Comparison of ENCODE assay signal across 17 mouse cellular contexts in genomic region chr12:25623449-25623848, GRCm38 (mm10).
DNase-seq lines count a peak whose midpoint lies in the region.
"Had no signal": no experiment of that assay in that cellular context is flagged by ENCODE, and none has a peak within 500 bp of the region (broad histone marks: within the 10 kb centered on the region; RNA-seq: fewer than 3 reads in every experiment).

No protein-coding gene starts in this region.

- no peaks in the 10 kb centered on the region for H3K36me3 ChIP-seq in midbrain, embryonic 10.5 days
- H3K36me3 ChIP-seq: embryonic facial prominence, embryonic 12.5 days; heart, embryonic 12.5 days; hindbrain, embryonic 10.5 days had no signal

- H3K27me3 ChIP-seq in midbrain, embryonic 10.5 days (ENCODE audit: low read depth, poor library complexity, severe bottlenecking) = no peaks in the 10 kb centered on the region
- H3K27me3 ChIP-seq: embryonic facial prominence, embryonic 12.5 days; heart, embryonic 12.5 days had no signal

- no peak overlapping the region for H3K27ac ChIP-seq in midbrain, embryonic 10.5 days (replicated peaks)
- H3K27ac ChIP-seq: embryonic facial prominence, embryonic 12.5 days; hindbrain, embryonic 10.5 days; hindbrain, embryonic 14.5 days had no signal

- H3K4me3 ChIP-seq in midbrain, embryonic 10.5 days = no peak overlapping the region
- H3K4me3 ChIP-seq: embryonic facial prominence, embryonic 12.5 days; heart, embryonic 12.5 days; hindbrain, embryonic 10.5 days had no signal

- peaks cover 6% of the 10 kb centered on the region; the same call in 1 of the 2 replicates for H3K4me1 ChIP-seq in midbrain, embryonic 10.5 days
- H3K4me1 ChIP-seq: embryonic facial prominence, embryonic 12.5 days; hindbrain, embryonic 10.5 days had no signal

- H3K9me3 ChIP-seq in midbrain, embryonic 10.5 days (replicated peaks) = no peaks in the 10 kb centered on the region
- H3K9me3 ChIP-seq: embryonic facial prominence, embryonic 12.5 days; heart, embryonic 12.5 days; hindbrain, embryonic 10.5 days had no signal

- 93% methylated on average over 2 of the region's 2 CpGs for WGBS in midbrain, embryonic 10.5 days

- peak; percentile 21 for DNase-seq in layer of hippocampus, adult 11-12 months (ENCODE audit: low spot score)
- no peak for DNase-seq in layer of hippocampus, adult 9-10 months (ENCODE audit: low spot score)
- peak; percentile 12 to 57 for DNase-seq in left cerebral cortex, postnatal 25 days (ENCODE audit: low spot score in 2 of 2)
- DNase-seq in left cerebral cortex, postnatal 10 days (ENCODE audit: extremely low spot score in 1 of 2, low spot score in 2 of 2) = no peak
- peak; percentile 17 to 22 for DNase-seq in layer of hippocampus, postnatal 14 days (ENCODE audit: low spot score in 2 of 2)
- DNase-seq in midbrain, embryonic 10.5 days (ENCODE audit: low spot score) = no peak
- DNase-seq: adrenal gland, adult 2 months; adrenal gland, postnatal 25 days; cerebellum, adult 2 months; cerebellum, postnatal 14 days; embryo, embryonic 11 days; gastrocnemius, postnatal 36 days; heart, adult 18-20 months had no signal

- intact Hi-C loops in left cerebral cortex, postnatal 25 days (cut with DNase I) = no loop called here
- intact Hi-C loops in left cerebral cortex, postnatal 10 days (cut with DNase I) = loop anchor here (10.0 kb wide), 1 partner anchor 529 kb away; the partner anchor contains the start of gene Id2

Comparison
In these comparisons a context has a peak if more than half of its experiments do, and no peak if none do; other contexts are left out.
1. DNase-seq: peak in layer of hippocampus, adult 11-12 months (single experiment), left cerebral cortex, postnatal 25 days (2 of 2) and layer of hippocampus, postnatal 14 days (2 of 2); none in layer of hippocampus, adult 9-10 months (single experiment), left cerebral cortex, postnatal 10 days (0 of 2) and midbrain, embryonic 10.5 days (single experiment).